Mouse (Mus musculus): Measurements from ENCODE around the gene Prokr1. TPM values are rescaled to one million over a fixed set of nuclear protein-coding genes. Genes with fewer than 3 reads are reported as not detected.

Gene Prokr1
- polyA plus RNA-seq, 1 experiment = 0.98 TPM

GRCm38 (mm10) chr6:87567686-87568593, 22.6 kb downstream of the Prokr1 start:
- TF ChIP-seq POLR2A (IDR thresholded peaks at IDR 0.05; ENCODE audit: control insufficient read depth, low read depth, low read length) (no peak), CTCF (IDR thresholded peaks at IDR 0.05; ENCODE audit: control insufficient read depth, insufficient read depth, insufficient replicate concordance, low read depth, low read length) (no peak)
- no peaks in the 10 kb centered on the region for H3K36me3 ChIP-seq (ENCODE audit: control insufficient read depth, insufficient read depth, low read length)
- no peaks in the 10 kb centered on the region for H3K27me3 ChIP-seq (ENCODE audit: control insufficient read depth, insufficient read depth, low read length)
- no peak overlapping the region; the same call in 1 of the 2 replicates for H3K27ac ChIP-seq (ENCODE audit: control insufficient read depth, insufficient read depth, low read depth, low read length)
- no peaks in the 10 kb centered on the region; the same call in 1 of the 2 replicates for H3K4me1 ChIP-seq (ENCODE audit: control insufficient read depth, insufficient read depth, low read length)
- H3K4me3 ChIP-seq (ENCODE audit: control insufficient read depth, low read depth, low read length) = no peak overlapping the region

GRCm38 (mm10) chr6:87565166-87565565, 25.4 kb downstream of the Prokr1 start:
- H3K4me3 ChIP-seq (ENCODE audit: control insufficient read depth, low read depth, low read length) = no peak overlapping the region
- no peak overlapping the region for H3K27ac ChIP-seq (ENCODE audit: control insufficient read depth, insufficient read depth, low read depth, low read length)
- no peaks in the 10 kb centered on the region for H3K36me3 ChIP-seq (ENCODE audit: control insufficient read depth, insufficient read depth, low read length)
- no peaks in the 10 kb centered on the region for H3K27me3 ChIP-seq (ENCODE audit: control insufficient read depth, insufficient read depth, low read length)
- H3K4me1 ChIP-seq (ENCODE audit: control insufficient read depth, insufficient read depth, low read length) = no peaks in the 10 kb centered on the region; the same call in 1 of the 2 replicates
- no peak for TF ChIP-seq POLR2A (IDR thresholded peaks at IDR 0.05; ENCODE audit: control insufficient read depth, low read depth, low read length)
- no peak for TF ChIP-seq CTCF (IDR thresholded peaks at IDR 0.05; ENCODE audit: control insufficient read depth, insufficient read depth, insufficient replicate concordance, low read depth, low read length)

- Histone ChIP-seq H3K36me3 (ENCODE audit: control insufficient read depth, insufficient read depth, low read length) (no peaks in the 10 kb centered on the region), H3K4me1 (ENCODE audit: control insufficient read depth, insufficient read depth, low read length) (no peaks in the 10 kb centered on the region; the same call in 1 of the 2 replicates), H3K27ac (ENCODE audit: control insufficient read depth, insufficient read depth, low read depth, low read length) (no peak overlapping the region), H3K4me3 (ENCODE audit: control insufficient read depth, low read depth, low read length) (no peak overlapping the region), H3K27me3 (ENCODE audit: control insufficient read depth, insufficient read depth, low read length) (no peaks in the 10 kb centered on the region)
- TF ChIP-seq CTCF (IDR thresholded peaks at IDR 0.05; ENCODE audit: control insufficient read depth, insufficient read depth, insufficient replicate concordance, low read depth, low read length) (no peak), POLR2A (IDR thresholded peaks at IDR 0.05; ENCODE audit: control insufficient read depth, low read depth, low read length) (no peak)
Observed at GRCm38 (mm10) chr6:87564356-87564755, 26.2 kb downstream of the Prokr1 start.

- Histone ChIP-seq H3K36me3 (ENCODE audit: control insufficient read depth, insufficient read depth, low read length) (no peaks in the 10 kb centered on the region), H3K4me3 (ENCODE audit: control insufficient read depth, low read depth, low read length) (no peak overlapping the region), H3K27ac (ENCODE audit: control insufficient read depth, insufficient read depth, low read depth, low read length) (no peak overlapping the region), H3K27me3 (ENCODE audit: control insufficient read depth, insufficient read depth, low read length) (no peaks in the 10 kb centered on the region), H3K4me1 (ENCODE audit: control insufficient read depth, insufficient read depth, low read length) (0 out of 2 replicates have a peak, but pooled peaks cover 2% of the 10 kb centered on the region)
- no peak for TF ChIP-seq CTCF (IDR thresholded peaks at IDR 0.05; ENCODE audit: control insufficient read depth, insufficient read depth, insufficient replicate concordance, low read depth, low read length)
- TF ChIP-seq POLR2A (IDR thresholded peaks at IDR 0.05; ENCODE audit: control insufficient read depth, low read depth, low read length) = no peak
Observed at GRCm38 (mm10) chr6:87553724-87554123, 36.8 kb downstream of the Prokr1 start.

- no peaks in the 10 kb centered on the region for H3K4me1 ChIP-seq (ENCODE audit: control insufficient read depth, insufficient read depth, low read length)
- no peaks in the 10 kb centered on the region for H3K36me3 ChIP-seq (ENCODE audit: control insufficient read depth, insufficient read depth, low read length)
- no peak for TF ChIP-seq POLR2A (IDR thresholded peaks at IDR 0.05; ENCODE audit: control insufficient read depth, low read depth, low read length)
- no peak overlapping the region for H3K4me3 ChIP-seq (ENCODE audit: control insufficient read depth, low read depth, low read length)
- no peaks in the 10 kb centered on the region for H3K27me3 ChIP-seq (ENCODE audit: control insufficient read depth, insufficient read depth, low read length)
- no peak overlapping the region for H3K27ac ChIP-seq (ENCODE audit: control insufficient read depth, insufficient read depth, low read depth, low read length)
Observed at GRCm38 (mm10) chr6:87552054-87552807, 38.3 kb downstream of the Prokr1 start.

GRCm38 (mm10) chr6:87547836-87548235, 42.7 kb downstream of the Prokr1 start:
- TF ChIP-seq CTCF (IDR thresholded peaks at IDR 0.05; ENCODE audit: control insufficient read depth, insufficient read depth, insufficient replicate concordance, low read depth, low read length) (no peak), POLR2A (IDR thresholded peaks at IDR 0.05; ENCODE audit: control insufficient read depth, low read depth, low read length) (no peak)
- H3K4me3 ChIP-seq (ENCODE audit: control insufficient read depth, low read depth, low read length) = no peak overlapping the region
- H3K27me3 ChIP-seq (ENCODE audit: control insufficient read depth, insufficient read depth, low read length) = no peaks in the 10 kb centered on the region
- H3K4me1 ChIP-seq (ENCODE audit: control insufficient read depth, insufficient read depth, low read length) = no peaks in the 10 kb centered on the region
- no peak overlapping the region for H3K27ac ChIP-seq (ENCODE audit: control insufficient read depth, insufficient read depth, low read depth, low read length)
- H3K36me3 ChIP-seq (ENCODE audit: control insufficient read depth, insufficient read depth, low read length) = no peaks in the 10 kb centered on the region

GRCm38 (mm10) chr6:87547431-87547830, 43.1 kb downstream of the Prokr1 start:
- TF ChIP-seq CTCF (IDR thresholded peaks at IDR 0.05; ENCODE audit: control insufficient read depth, insufficient read depth, insufficient replicate concordance, low read depth, low read length) = no peak
- TF ChIP-seq POLR2A (IDR thresholded peaks at IDR 0.05; ENCODE audit: control insufficient read depth, low read depth, low read length) = no peak
- H3K4me1 ChIP-seq (ENCODE audit: control insufficient read depth, insufficient read depth, low read length) = no peaks in the 10 kb centered on the region
- H3K27me3 ChIP-seq (ENCODE audit: control insufficient read depth, insufficient read depth, low read length) = no peaks in the 10 kb centered on the region
- H3K36me3 ChIP-seq (ENCODE audit: control insufficient read depth, insufficient read depth, low read length) = no peaks in the 10 kb centered on the region
- H3K4me3 ChIP-seq (ENCODE audit: control insufficient read depth, low read depth, low read length) = no peak overlapping the region
- H3K27ac ChIP-seq (ENCODE audit: control insufficient read depth, insufficient read depth, low read depth, low read length) = no peak overlapping the region
